Mouse (Mus musculus) intestine, embryonic 16.5 days (tissue): ENCODE results near the gene En2. TPM values are rescaled to one million over a fixed set of nuclear protein-coding genes. Genes with fewer than 3 reads are reported as not detected.

Experiments
- ATAC-seq: fragments of 200-750 bp; cut with Nextera tagmentation; 2 replicates; pipeline ENCODE4 v1.8.0; 2017; ENCODE audit warnings: moderate TSS enrichment, moderate library complexity
- H3K27ac ChIP-seq: fragments of 300-500 bp; sonication (generic); 2 replicates; pipeline ENCODE4 v1.5.1; 2014; ENCODE audit warnings: mild to moderate bottlenecking, low read length
- H3K27me3 ChIP-seq: fragments of 300-500 bp; sonication (generic); replicated peaks from 2 replicates; pipeline ENCODE4 v1.6.1; 2014; ENCODE audit warnings: low read length, control low read depth, mixed read lengths; ENCODE audit not compliant: control insufficient read depth, insufficient read depth
- H3K36me3 ChIP-seq: fragments of 300-500 bp; sonication (generic); 2 replicates; pipeline ENCODE4 v1.6.1; 2014; ENCODE audit warnings: low read length, control low read depth; ENCODE audit not compliant: control insufficient read depth, insufficient read depth
- H3K4me1 ChIP-seq: fragments of 300-500 bp; sonication (generic); 2 replicates; pipeline ENCODE4 v1.6.1; 2014; ENCODE audit warnings: low read length, control low read depth, mixed read lengths; ENCODE audit not compliant: control insufficient read depth, insufficient read depth
- H3K4me2 ChIP-seq: fragments of 300-500 bp; sonication (generic); 2 replicates; pipeline ENCODE4 v1.6.1; 2014; ENCODE audit warnings: low read depth, low read length, control low read depth
- H3K4me3 ChIP-seq: fragments of 300-500 bp; sonication (generic); 2 replicates; pipeline ENCODE4 v1.5.1; 2014; ENCODE audit warnings: mild to moderate bottlenecking, low read length
- H3K9ac ChIP-seq: fragments of 300-500 bp; sonication (generic); 2 replicates; pipeline ENCODE4 v1.6.1; 2014; ENCODE audit warnings: low read depth, low read length
- H3K9me3 ChIP-seq: fragments of 300-500 bp; sonication (generic); 2 replicates; pipeline ENCODE4 v1.6.1; 2016; ENCODE audit warnings: low read length, control low read depth; ENCODE audit not compliant: control insufficient read depth
- WGBS: fragments of 180-500 bp; shearing (Covaris S2); extraction: QIAGEN DNeasy Blood & Tissue Kit; methylation state at CpG from one replicate; pipeline ENCODE4 v1.1.7; 2014; 5-methylcytosine and 5-hydroxymethylcytosine counted together
- polyA plus RNA-seq: library from polyadenylated mRNA; unstranded; fragments of >200 nt; fragmentation: Nextera tagmentation; extraction: Ambion mirVana; gene quantifications from 2 replicates; pipeline ENCODE4 v1.2.1, GENCODE M21; 2015

Gene En2
- polyA plus RNA-seq, 1 experiment from 2014 or later: not detected

GRCm38 (mm10) chr5:28128851-28129250 is 36.6 kb upstream of the En2 start:
- peaks cover 49% of the 10 kb centered on the region for H3K27me3 ChIP-seq
- WGBS: 40% methylated on average over 1 of the region's 1 CpGs
- ATAC-seq: no peak

GRCm38 (mm10) chr5:28132231-28132630 is 33.3 kb upstream of the En2 start:
- no peaks in the 10 kb centered on the region for H3K36me3 ChIP-seq
- WGBS: 84% methylated on average over 5 of the region's 5 CpGs
- H3K27ac ChIP-seq: no peak overlapping the region
- no peaks in the 10 kb centered on the region for H3K9me3 ChIP-seq
- no peak overlapping the region for H3K9ac ChIP-seq
- H3K4me1 ChIP-seq: no peaks in the 10 kb centered on the region
- no peak for ATAC-seq
- H3K4me2 ChIP-seq: no peak overlapping the region
- no peak overlapping the region for H3K4me3 ChIP-seq
- peaks cover 17% of the 10 kb centered on the region for H3K27me3 ChIP-seq

More at GRCm38 (mm10) chr5:28128851-28129250, 36.6 kb upstream of the En2 start:
- H3K9me3 ChIP-seq: no peaks in the 10 kb centered on the region
- no peaks in the 10 kb centered on the region for H3K36me3 ChIP-seq
- H3K9ac ChIP-seq: no peak overlapping the region
- no peak overlapping the region for H3K4me3 ChIP-seq
- no peaks in the 10 kb centered on the region for H3K4me1 ChIP-seq
- no peak overlapping the region for H3K4me2 ChIP-seq
- no peak overlapping the region for H3K27ac ChIP-seq

- WGBS: 46% methylated on average over 2 of the region's 2 CpGs
- no peak overlapping the region for H3K27ac ChIP-seq
- no peaks in the 10 kb centered on the region; the same call in 1 of the 2 replicates for H3K27me3 ChIP-seq
- no peaks in the 10 kb centered on the region for H3K36me3 ChIP-seq
- no peak for ATAC-seq
- no peaks in the 10 kb centered on the region for H3K9me3 ChIP-seq
- no peak overlapping the region for H3K9ac ChIP-seq
- H3K4me2 ChIP-seq: no peak overlapping the region
- H3K4me1 ChIP-seq: no peaks in the 10 kb centered on the region
- H3K4me3 ChIP-seq: no peak overlapping the region
Measured at GRCm38 (mm10) chr5:28136438-28136837, 29.1 kb upstream of the En2 start.

- Histone ChIP-seq H3K36me3 (no peaks in the 10 kb centered on the region), H3K4me2 (no peak overlapping the region), H3K4me3 (no peak overlapping the region), H3K27me3 (no peaks in the 10 kb centered on the region; the same call in 1 of the 2 replicates), H3K9ac (no peak overlapping the region), H3K4me1 (no peaks in the 10 kb centered on the region), H3K27ac (no peak overlapping the region), H3K9me3 (no peaks in the 10 kb centered on the region)
- no peak for ATAC-seq
Measured at GRCm38 (mm10) chr5:28144555-28144954, 20.9 kb upstream of the En2 start.

- H3K27ac ChIP-seq: no peak overlapping the region
- ATAC-seq: no peak
- H3K4me1 ChIP-seq: no peaks in the 10 kb centered on the region
- no peak overlapping the region for H3K4me2 ChIP-seq
- H3K9me3 ChIP-seq: no peaks in the 10 kb centered on the region
- WGBS: 71% methylated on average over 8 of the region's 8 CpGs
- no peaks in the 10 kb centered on the region for H3K36me3 ChIP-seq
- no peak overlapping the region for H3K4me3 ChIP-seq
- no peaks in the 10 kb centered on the region; the same call in 1 of the 2 replicates for H3K27me3 ChIP-seq
- no peak overlapping the region for H3K9ac ChIP-seq
Measured at GRCm38 (mm10) chr5:28146018-28146417, 19.5 kb upstream of the En2 start.

GRCm38 (mm10) chr5:28148473-28148872 is 17.0 kb upstream of the En2 start:
- Histone ChIP-seq H3K27me3 (peaks cover 2% of the 10 kb centered on the region; the same call in 1 of the 2 replicates), H3K9me3 (no peaks in the 10 kb centered on the region), H3K27ac (no peak overlapping the region), H3K9ac (no peak overlapping the region), H3K4me1 (no peaks in the 10 kb centered on the region), H3K4me3 (no peak overlapping the region), H3K36me3 (no peaks in the 10 kb centered on the region), H3K4me2 (no peak overlapping the region)
- WGBS: 38% methylated on average over 3 of the region's 3 CpGs
- no peak for ATAC-seq

- peaks cover 10% of the 10 kb centered on the region; the same call in 1 of the 2 replicates for H3K27me3 ChIP-seq
- no peak overlapping the region for H3K9ac ChIP-seq
- no peak overlapping the region for H3K4me2 ChIP-seq
- ATAC-seq: no peak
- no peak overlapping the region for H3K27ac ChIP-seq
- 79% methylated on average over 3 of the region's 3 CpGs for WGBS
- no peaks in the 10 kb centered on the region for H3K9me3 ChIP-seq
- H3K4me3 ChIP-seq: no peak overlapping the region
- H3K4me1 ChIP-seq: no peaks in the 10 kb centered on the region
- no peaks in the 10 kb centered on the region for H3K36me3 ChIP-seq
Measured at GRCm38 (mm10) chr5:28149436-28149835, 16.1 kb upstream of the En2 start.

GRCm38 (mm10) chr5:28157044-28157730 is 8.3 kb upstream of the En2 start:
- 0 out of 2 replicates have a peak, but pooled peaks cover 3% of the 10 kb centered on the region for H3K4me1 ChIP-seq
- H3K4me3 ChIP-seq: no peak overlapping the region
- no peak overlapping the region for H3K27ac ChIP-seq
- H3K27me3 ChIP-seq: peaks cover 74% of the 10 kb centered on the region
- no peaks in the 10 kb centered on the region for H3K9me3 ChIP-seq
- 7% methylated on average over 9 of the region's 9 CpGs for WGBS
- H3K9ac ChIP-seq: no peak overlapping the region
- no peaks in the 10 kb centered on the region for H3K36me3 ChIP-seq
- H3K4me2 ChIP-seq: no peak overlapping the region
- ATAC-seq: no peak

- no peak overlapping the region for H3K9ac ChIP-seq
- 1% methylated on average over 17 of the region's 17 CpGs for WGBS
- ATAC-seq: no peak
- H3K27ac ChIP-seq: no peak overlapping the region
- H3K4me2 ChIP-seq: no peak overlapping the region
- H3K27me3 ChIP-seq: peaks cover 78% of the 10 kb centered on the region
- H3K36me3 ChIP-seq: no peaks in the 10 kb centered on the region
- H3K4me1 ChIP-seq: 0 out of 2 replicates have a peak, but pooled peaks cover 3% of the 10 kb centered on the region
- no peak overlapping the region for H3K4me3 ChIP-seq
- no peaks in the 10 kb centered on the region for H3K9me3 ChIP-seq
Measured at GRCm38 (mm10) chr5:28157781-28158180, 7.7 kb upstream of the En2 start.
